Mouse (Mus musculus) megakaryocyte progenitor cell, adult 5-6 weeks (primary cell): ENCODE data around the gene Plpp2. TPM values are rescaled to one million over a fixed set of nuclear protein-coding genes. Genes with fewer than 3 reads are reported as not detected.
A peak's percentile ranks its signal among the peaks of the same experiment; 100 is the strongest.

ENCODE experiments used
- ATAC-seq: replicated peaks from 2 replicates; pipeline ENCODE4 v1.8.0; 2016; ENCODE audit warnings: mild to moderate bottlenecking, moderate TSS enrichment, inconsistent platforms; ENCODE audit not compliant: poor library complexity
- total RNA-seq, 2 experiments: library from RNA; stranded (forward) in 1 of 2; stranded (reverse) in 1 of 2; fragments of 157-497, 149-512 nt in 1 of 2; fragments of 200-1000 nt in 1 of 2; gene quantifications; 2 replicates each; pipeline versions ENCODE4 v1.2.3 to v1.2.4; 2015 to 2017

Plpp2 gene
- total RNA-seq, 2 experiments from 2014 or later: 5.3 to 11.6 TPM

DNA sequence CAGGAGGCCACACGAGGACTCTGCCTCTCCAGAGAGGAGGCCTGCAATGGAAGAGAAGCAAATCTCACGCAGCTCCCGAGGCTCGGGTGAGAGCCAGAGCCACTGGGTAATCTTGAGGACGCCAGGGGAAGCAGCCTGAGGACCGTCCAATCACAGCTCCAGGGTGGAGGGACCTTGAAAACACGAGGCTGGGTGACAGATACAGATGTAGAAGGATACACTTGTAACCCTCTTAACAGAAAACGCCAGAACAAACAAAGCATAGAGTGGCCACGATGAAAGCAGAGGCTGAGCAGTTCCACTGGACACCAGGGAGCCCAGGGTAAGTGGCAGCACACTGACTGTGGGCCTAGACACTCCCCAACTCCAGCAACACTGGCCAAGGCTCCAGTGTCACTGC lies 16.8 kb upstream of the Plpp2 start:
- ATAC-seq: no peak

GRCm38 (mm10) chr10:79548971-79549723 lies 15.6 kb upstream of the Plpp2 start:
- no peak for ATAC-seq

GRCm38 (mm10) chr10:79548546-79548945 lies 14.9 kb upstream of the Plpp2 start:
- ATAC-seq: no peak

DNA sequence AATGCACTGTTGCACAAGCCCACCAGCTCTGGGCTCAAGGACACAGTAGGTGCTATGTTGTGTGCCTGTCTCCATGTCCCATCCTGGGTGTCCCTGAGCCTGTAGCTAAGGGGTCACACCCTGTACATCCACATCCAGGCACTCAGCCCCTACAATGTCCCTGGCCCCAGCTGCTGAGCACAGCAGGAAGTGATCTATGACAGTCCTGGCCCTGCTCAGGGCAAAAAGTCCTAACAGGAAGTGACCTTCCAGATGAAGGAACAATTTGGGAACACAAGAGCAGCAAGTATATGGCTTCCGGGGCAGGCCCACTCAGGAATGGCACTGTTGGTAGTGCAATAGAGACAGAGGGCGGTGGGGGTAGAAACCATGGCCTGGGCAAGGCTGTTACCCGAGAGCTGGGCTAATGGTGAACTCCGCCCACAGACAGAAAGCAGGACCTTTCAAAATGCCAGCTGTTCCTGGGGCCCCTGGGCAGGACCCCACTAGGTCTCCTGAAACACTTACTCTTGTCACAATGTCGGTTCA lies 13.6 kb upstream of the Plpp2 start:
- no peak for ATAC-seq

DNA sequence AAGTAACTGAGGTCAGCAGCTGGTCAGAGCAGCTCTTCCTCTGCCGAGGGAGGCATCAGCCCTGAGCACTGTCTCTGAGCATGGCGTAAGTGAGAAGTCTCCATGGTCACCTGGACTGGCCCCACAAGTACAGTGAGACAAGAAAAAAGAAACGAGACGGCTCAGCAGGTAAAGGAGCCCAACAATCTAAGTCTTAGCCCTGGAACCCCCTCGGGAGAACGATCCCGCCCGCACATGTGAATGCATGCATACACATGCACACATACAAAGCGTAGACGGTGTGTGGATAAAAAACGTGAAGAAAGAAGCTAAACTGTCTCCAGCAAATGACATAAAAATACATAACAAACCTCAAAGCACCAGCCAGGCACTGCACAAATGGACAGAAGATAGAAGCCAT lies 12.9 kb upstream of the Plpp2 start:
- no peak for ATAC-seq

DNA sequence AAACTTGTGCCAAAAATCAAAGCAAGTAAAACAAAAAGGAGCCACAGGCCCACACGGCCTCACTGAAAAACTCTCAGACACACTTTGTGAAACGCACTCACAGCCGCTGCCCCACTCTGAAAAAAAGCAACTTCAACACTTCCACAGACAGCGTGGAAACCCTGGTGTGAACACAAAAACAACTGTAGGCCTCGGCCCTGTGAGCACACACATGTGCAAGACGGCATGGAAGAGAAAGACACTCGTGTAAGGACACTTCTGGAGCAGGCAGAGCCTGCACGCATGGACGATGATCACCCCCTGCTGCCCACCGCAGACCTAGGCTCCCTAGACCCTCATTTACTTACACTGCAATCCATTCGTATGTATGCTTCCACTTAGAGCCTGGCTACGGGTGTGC lies 12.3 kb upstream of the Plpp2 start:
- ATAC-seq: no peak

- no peak for ATAC-seq
These were observed 11.0 kb upstream of the Plpp2 start for GRCm38 (mm10) chr10:79544631-79545030.

DNA sequence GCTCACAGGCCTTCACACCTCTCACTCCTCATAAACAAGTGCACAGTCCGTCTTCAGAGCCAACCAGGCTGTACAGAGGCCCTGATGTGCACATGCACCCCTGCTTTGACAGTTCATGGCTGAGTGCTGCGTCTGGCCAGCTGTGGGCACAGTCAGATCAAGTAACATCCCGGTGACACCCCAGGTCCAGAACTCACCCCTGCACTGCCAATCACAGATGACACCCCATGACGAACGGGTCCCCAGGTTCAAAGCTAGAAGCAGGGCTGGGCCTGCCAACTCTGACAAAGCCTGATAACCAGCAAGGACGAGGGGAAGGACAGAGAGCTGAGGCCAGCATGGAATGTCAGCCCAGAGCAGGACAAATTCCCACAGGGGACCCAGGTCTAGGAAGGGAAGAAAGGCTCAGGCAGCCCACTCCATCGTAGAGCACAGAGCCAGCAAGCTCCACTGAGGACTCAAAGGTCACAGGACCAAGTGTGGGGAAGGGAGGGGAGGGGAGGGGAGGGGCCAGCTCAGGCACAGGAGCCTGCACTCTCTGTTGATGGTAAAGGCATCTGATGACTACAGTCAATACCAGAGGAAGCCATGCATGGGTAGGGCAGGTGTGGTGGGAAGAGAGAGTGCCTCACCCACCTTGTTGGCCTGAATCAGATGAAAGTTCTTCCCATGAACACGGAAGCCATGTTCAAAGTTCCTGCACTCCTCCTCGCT lies 10.4 kb upstream of the Plpp2 start:
- no peak for ATAC-seq

GRCm38 (mm10) chr10:79542171-79542570 lies 8.6 kb upstream of the Plpp2 start:
- ATAC-seq: no peak

DNA sequence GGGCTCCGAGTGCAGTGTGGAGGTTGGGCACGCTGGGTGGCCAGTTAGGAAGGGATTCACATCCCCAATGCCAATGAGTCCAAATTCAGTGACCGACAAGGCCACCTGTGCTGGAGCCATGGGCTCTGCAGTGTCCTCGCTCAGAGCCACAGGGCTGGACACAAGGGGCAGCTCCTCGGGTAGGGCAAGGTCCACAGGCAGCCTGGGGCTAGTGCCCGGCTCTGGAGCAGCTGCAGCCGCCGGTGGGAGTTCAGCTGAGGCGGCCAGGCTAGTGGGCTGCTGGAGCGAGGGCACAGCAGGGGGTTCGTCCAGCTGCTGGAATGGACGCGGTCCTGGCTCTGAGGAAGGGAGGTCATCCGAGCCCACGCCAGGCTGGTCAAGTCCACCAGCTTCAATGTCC lies 7.9 kb upstream of the Plpp2 start:
- no peak for ATAC-seq

DNA sequence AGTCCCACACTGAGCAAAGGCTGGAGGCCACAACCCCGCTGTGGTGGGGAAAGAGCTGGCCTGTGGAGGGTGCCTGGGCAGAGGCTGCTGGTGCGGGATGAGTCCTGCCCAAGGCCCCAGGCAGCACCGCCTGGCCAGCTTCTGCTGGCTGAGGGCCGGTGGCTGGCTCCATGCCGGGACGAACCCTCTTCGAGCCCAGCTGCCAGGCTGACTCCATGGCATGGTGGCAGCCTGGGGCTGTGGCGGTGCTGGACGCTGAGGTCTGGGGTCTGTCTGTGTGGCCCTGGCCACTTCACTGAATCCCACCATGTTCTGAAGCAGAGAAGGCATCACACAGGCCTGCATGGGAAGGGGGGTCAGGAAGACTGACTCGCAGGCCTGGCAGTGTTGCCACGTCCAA lies 7.2 kb upstream of the Plpp2 start:
- no peak for ATAC-seq

- ATAC-seq: no peak
These were observed 6.3 kb upstream of the Plpp2 start for GRCm38 (mm10) chr10:79539701-79540495.

DNA sequence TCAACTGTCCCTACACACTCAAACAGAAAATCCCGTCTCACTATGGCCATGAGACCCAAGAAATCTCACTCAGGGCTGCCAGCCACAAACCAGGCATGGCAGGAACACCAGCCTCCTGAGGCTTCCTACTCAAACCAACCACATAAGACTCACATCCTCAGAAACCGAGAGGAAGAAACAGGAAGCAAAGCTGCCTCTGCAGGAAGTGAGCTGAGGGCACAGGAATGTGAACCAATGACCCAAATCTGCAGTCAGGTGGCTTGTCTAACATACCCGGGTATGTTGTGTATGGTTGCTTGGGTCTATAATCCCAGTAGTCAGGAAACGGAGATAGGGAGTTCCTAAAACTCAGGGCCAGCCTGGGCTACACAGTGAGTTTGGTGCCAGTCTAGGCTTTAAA lies 5.3 kb upstream of the Plpp2 start:
- ATAC-seq: peak; percentile 90

- ATAC-seq: no peak
These were observed 4.7 kb upstream of the Plpp2 start for GRCm38 (mm10) chr10:79538323-79538722.

- ATAC-seq: no peak
These were observed 4.2 kb upstream of the Plpp2 start for GRCm38 (mm10) chr10:79537781-79538180.

- no peak for ATAC-seq
These were observed 3.7 kb upstream of the Plpp2 start for GRCm38 (mm10) chr10:79537271-79537670.

GRCm38 (mm10) chr10:79536461-79537080 lies 3.0 kb upstream of the Plpp2 start:
- ATAC-seq: no peak

DNA sequence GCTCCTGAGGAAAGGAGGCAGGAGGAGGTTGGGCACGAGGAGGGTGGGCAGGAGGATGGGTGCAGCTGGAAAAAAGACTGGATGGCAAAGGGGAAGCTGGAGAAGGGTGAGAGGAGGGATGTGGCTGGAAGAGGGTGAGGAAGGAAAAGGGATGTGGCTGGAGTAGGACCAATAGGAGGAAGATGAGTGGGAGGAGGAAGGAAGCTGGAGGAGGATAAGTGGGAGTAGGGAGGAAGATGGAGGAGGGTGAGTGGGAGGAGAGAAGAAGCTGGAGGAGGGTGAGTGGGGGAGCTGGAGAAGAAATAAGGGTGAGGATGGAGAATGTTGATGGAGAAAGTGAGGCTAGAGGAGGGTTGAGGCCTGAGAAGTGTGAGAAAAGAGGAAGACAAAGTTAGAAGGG lies 1.8 kb upstream of the Plpp2 start:
- no peak for ATAC-seq

DNA sequence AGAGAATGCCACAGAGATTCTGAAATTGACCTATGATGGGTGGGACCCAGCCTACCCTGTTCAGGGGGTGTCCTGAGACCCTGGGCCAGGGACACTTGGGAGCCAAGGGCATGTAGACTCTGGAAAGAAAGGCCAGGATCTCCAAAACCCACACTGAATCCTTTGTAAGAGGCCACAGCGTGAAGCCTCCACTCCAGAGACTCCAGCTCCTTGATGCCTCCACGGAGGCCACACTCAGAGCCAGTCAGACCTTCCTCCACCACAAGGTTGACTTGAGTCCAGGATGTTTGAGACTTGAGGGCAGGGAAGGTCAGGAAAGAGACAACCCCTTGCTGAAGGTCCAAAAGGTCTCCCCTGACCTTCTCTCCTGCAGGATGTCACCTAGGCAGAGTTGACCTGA lies 830 bp upstream of the Plpp2 start:
- no peak for ATAC-seq

DNA sequence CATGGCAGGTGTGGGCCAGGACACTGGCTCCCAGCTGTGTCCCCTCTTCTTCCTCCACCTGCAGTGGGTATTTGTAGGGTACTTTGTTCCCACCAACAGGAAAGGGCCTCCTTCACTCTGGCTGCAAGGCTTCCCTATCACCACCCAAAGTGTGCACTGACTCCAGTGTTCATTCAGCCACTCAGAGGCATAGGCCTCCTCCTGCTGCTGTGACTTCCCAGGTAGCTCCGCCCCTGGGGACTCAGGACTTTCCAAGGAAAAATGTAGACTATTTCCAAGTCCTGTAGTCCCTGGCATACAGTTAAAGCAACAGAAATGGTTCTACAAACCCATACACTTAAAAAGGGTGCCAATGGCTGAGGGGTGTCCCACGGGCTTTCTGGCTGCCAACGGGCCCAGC lies 918 bp downstream of the Plpp2 start:
- 0 out of 2 replicates have a peak, but pooled peaks have one; percentile 3 for ATAC-seq

DNA sequence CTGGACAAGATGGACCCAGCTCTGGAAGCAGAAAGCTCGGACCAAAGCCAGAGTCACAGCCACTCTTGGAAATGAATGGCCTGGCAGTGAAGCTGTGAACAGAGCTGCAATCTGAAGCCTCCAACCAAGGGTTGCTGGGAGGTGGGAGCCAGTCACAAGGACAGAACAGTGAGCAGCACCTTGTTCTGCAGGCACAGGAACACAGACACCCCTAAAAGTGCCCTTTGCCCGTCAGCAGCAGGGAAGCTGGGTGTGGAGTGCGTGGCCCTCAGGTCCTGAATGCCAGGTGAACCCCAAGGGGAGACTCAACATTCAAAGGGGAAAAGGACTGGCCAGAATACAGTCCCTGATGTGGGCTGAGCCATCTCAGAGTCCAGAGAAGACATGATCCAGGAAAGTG lies 2.0 kb downstream of the Plpp2 start:
- ATAC-seq: no peak
